Mouse (Mus musculus): ENCODE measurements around the gene Cdh13.

GRCm38 (mm10) chr8:118581256-118581655 is 297.7 kb downstream of the Cdh13 start:
- TF ChIP-seq POLR2A (IDR thresholded peaks at IDR 0.05; ENCODE audit: insufficient read length, low read depth) = no peak
- no peak for TF ChIP-seq E2F4 (IDR thresholded peaks at IDR 0.05; ENCODE audit: insufficient read depth)
- no peak for TF ChIP-seq MAX (IDR thresholded peaks at IDR 0.05; ENCODE audit: low read depth)
- no peak for TF ChIP-seq POLR2AphosphoS2 (IDR thresholded peaks at IDR 0.05; ENCODE audit: insufficient read length, low read depth)

All from myocyte (in vitro differentiated cells).